Mouse (Mus musculus) cerebellum, adult 11 months (tissue): ENCODE results near the gene Socs5.
"Not testable (repeated sequence)": the region's sequence is repeated elsewhere in the genome, so short reads cannot be mapped to it uniquely, and the experiment has no call there.

Experiments used
- DNase-seq: peaks from one replicate; pipeline ENCODE4 v3.0.0; 2022

The Socs5 gene

GRCm38 (mm10) chr17:87107623-87108221, at the start of gene Socs5:
Gene Socs5 (plus strand): TSS chr17:87107679.
- DNase-seq: peak; percentile 72

GRCm38 (mm10) chr17:87062639-87063038, 44.8 kb upstream of the Socs5 start:
- DNase-seq: peak; percentile 16

GRCm38 (mm10) chr17:87063461-87063860, 44.0 kb upstream of the Socs5 start:
- no peak for DNase-seq

- DNase-seq: no peak
These were observed 43.5 kb upstream of the Socs5 start for GRCm38 (mm10) chr17:87063969-87064368.

- no peak for DNase-seq
These were observed 38.5 kb upstream of the Socs5 start for GRCm38 (mm10) chr17:87068997-87069396.

- not testable (repeated sequence) for DNase-seq
These were observed 35.3 kb upstream of the Socs5 start for GRCm38 (mm10) chr17:87072183-87072582.

- no peak for DNase-seq
These were observed 34.6 kb upstream of the Socs5 start for GRCm38 (mm10) chr17:87072766-87073440.

GRCm38 (mm10) chr17:87073470-87073869, 34.0 kb upstream of the Socs5 start:
- DNase-seq: no peak

GRCm38 (mm10) chr17:87078217-87078616, 29.3 kb upstream of the Socs5 start:
- not testable (repeated sequence) for DNase-seq

- no peak for DNase-seq
These were observed 26.8 kb upstream of the Socs5 start for GRCm38 (mm10) chr17:87080724-87081123.

GRCm38 (mm10) chr17:87082547-87082946, 24.9 kb upstream of the Socs5 start:
- no peak for DNase-seq

GRCm38 (mm10) chr17:87083671-87084070, 23.8 kb upstream of the Socs5 start:
- DNase-seq: no peak

- no peak for DNase-seq
These were observed 21.8 kb upstream of the Socs5 start for GRCm38 (mm10) chr17:87085726-87086125.

- no peak for DNase-seq
These were observed 18.2 kb upstream of the Socs5 start for GRCm38 (mm10) chr17:87089296-87089695.

GRCm38 (mm10) chr17:87093061-87093460, 14.4 kb upstream of the Socs5 start:
- DNase-seq: no peak

GRCm38 (mm10) chr17:87096951-87097350, 10.5 kb upstream of the Socs5 start:
- no peak for DNase-seq

GRCm38 (mm10) chr17:87097576-87097975, 9.9 kb upstream of the Socs5 start:
- no peak for DNase-seq

- DNase-seq: no peak
These were observed 6.5 kb upstream of the Socs5 start for GRCm38 (mm10) chr17:87100947-87101346.

- no peak for DNase-seq
These were observed 4.8 kb upstream of the Socs5 start for GRCm38 (mm10) chr17:87102636-87103035.

GRCm38 (mm10) chr17:87103060-87103459, 4.4 kb upstream of the Socs5 start:
- no peak for DNase-seq

- peak; percentile 33 for DNase-seq
These were observed 3.2 kb upstream of the Socs5 start for GRCm38 (mm10) chr17:87104276-87104675.

- peak; percentile 21 for DNase-seq
These were observed 1.5 kb upstream of the Socs5 start for GRCm38 (mm10) chr17:87105941-87106340.

GRCm38 (mm10) chr17:87106691-87107523, 572 bp upstream of the Socs5 start:
- DNase-seq: peak; percentile 98
